Mouse (Mus musculus): ENCODE data around the gene Mctp2.

DNA sequence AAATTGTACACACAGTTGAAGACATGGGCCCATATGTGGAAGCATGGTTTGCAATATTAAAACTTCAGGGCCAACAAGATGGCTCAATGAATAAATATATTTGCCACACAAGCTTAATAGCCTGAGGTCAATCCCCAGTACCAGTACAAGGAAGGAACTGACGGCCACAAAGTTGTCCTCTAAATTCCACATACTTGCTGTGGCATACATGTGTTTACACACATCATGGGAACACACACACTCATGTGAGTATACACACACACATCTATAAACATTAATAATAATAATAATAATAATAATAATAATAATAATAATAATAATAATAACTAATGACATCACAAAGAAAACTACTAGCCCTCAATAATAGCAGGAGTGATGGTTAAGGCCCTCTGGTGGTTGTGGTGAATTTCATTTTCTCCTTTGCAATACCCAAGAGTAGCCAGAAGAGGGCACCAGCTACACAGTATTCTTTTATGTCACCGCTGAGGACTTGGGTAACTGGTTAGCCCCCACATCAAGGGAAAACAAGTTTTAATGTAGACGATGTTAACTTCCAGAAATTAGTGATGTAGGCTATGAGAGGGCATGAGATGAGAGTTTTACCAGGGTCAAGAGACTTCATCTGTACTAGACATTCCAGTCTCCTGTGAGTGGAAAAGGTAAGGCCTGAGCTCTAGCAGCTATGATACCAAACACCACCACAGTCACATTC is 66.5 kb downstream of the Mctp2 start:
- TF ChIP-seq CTCF (IDR thresholded peaks at IDR 0.05; ENCODE audit: low read depth), result peak; percentile 90
- no peak for TF ChIP-seq EP300 (IDR thresholded peaks at IDR 0.05; ENCODE audit: low read depth)
